Mouse (Mus musculus): ENCODE measurements around the gene Rangrf. TPM values are rescaled to one million over a fixed set of nuclear protein-coding genes. Genes with fewer than 3 reads are reported as not detected.
"Not testable (repeated sequence)": the region's sequence is repeated elsewhere in the genome, so short reads cannot be mapped to it uniquely, and the experiment has no call there.

The Rangrf gene
- 16.1 and 21.8 TPM in 2 replicates for total RNA-seq (2014; fragmentation: Nextera tagmentation)
- 16.2 and 18.4 TPM in 2 replicates for total RNA-seq (2017)
- 7.8 and 8.1 TPM in 2 replicates for polyA plus RNA-seq (2012)

DNA sequence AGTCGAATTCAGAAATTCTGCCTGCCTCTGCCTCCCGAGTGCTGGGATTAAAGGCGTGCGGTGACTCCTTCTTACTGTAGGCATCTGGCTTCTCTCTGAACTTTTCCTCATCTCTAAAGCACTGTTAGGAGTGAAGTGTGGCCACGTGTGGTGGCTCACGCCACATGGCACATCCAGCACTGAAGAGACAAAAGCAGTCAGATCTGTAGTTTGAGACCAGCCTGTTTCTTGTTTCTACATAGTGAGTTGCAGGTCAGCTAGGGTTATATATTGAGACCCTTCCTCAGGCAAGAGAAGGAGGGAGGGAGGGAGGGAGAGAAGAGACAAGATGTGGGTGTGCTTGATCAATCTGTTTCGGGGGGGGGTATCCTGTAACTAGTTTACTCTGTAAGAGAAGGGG lies at the start of gene Rangrf:
Gene Rangrf (minus strand): TSS at position 101 of the 400 bp plus-strand sequence.
- H3K4me1 ChIP-seq (ENCODE audit: insufficient read depth, low read depth, low read length), result peaks cover 35% of the 10 kb centered on the region
- H3K36me3 ChIP-seq (replicated peaks), result peaks cover 16% of the 10 kb centered on the region
- no peak for ATAC-seq (ENCODE audit: extremely low read depth, insufficient number of reproducible peaks, low FRiP score, poor library complexity, severe bottlenecking)
- no peaks in the 10 kb centered on the region for H3K9me3 ChIP-seq (replicated peaks)
- H3K27me3 ChIP-seq (ENCODE audit: insufficient read depth, low read length), result peaks cover 4% of the 10 kb centered on the region
- no peak within 1 kb of the TSS; the same call in 1 of the 2 replicates for H3K4me3 ChIP-seq (ENCODE audit: low read depth, low read length)
- no peak for DNase-seq (ENCODE audit: low spot score)
- no peak for TF ChIP-seq TAL1 (conservative IDR thresholded peaks at IDR 0.05; ENCODE audit: low read depth, low read length)
- TF ChIP-seq GATA2 (IDR thresholded peaks at IDR 0.05; ENCODE audit: borderline replicate concordance, low read depth, low read length), result no peak
- no peak for TF ChIP-seq POLR2AphosphoS5 (IDR thresholded peaks at IDR 0.05; ENCODE audit: insufficient replicate concordance, low read depth, low read length)
- no peak for TF ChIP-seq GATA1 (IDR thresholded peaks at IDR 0.05; ENCODE audit: borderline replicate concordance, low read length)

DNA sequence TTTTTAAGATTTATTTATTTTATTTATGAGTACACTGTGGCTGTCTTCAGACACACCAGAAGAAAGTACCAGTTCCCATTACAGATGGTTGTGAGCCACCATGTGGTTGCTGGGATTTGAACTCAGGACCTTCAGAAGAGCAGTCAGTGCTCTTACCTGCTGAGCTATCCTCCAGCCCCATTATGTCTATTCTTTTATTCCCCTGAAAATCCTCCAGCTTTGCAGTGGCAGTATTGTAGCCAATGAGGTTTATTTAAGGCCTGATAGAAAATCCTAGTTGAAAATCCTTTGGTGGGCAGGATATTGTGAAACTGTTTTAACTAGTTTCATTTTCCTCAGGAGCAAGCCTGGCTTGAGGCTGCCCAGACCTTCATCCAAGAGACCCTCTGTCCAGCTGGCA lies 45.7 kb upstream of the Rangrf start:
- no peaks in the 10 kb centered on the region for H3K9me3 ChIP-seq (replicated peaks)
- peaks cover 19% of the 10 kb centered on the region for H3K4me1 ChIP-seq (ENCODE audit: insufficient read depth, low read depth, low read length)
- DNase-seq (ENCODE audit: low spot score), result no peak
- no peak for TF ChIP-seq TAL1 (conservative IDR thresholded peaks at IDR 0.05; ENCODE audit: low read depth, low read length)
- ATAC-seq (ENCODE audit: extremely low read depth, insufficient number of reproducible peaks, low FRiP score, poor library complexity, severe bottlenecking), result no peak
- no peak overlapping the region for H3K4me3 ChIP-seq (ENCODE audit: low read depth, low read length)
- no peaks in the 10 kb centered on the region for H3K27me3 ChIP-seq (ENCODE audit: insufficient read depth, low read length)
- peaks cover 61% of the 10 kb centered on the region for H3K36me3 ChIP-seq (replicated peaks)

DNA sequence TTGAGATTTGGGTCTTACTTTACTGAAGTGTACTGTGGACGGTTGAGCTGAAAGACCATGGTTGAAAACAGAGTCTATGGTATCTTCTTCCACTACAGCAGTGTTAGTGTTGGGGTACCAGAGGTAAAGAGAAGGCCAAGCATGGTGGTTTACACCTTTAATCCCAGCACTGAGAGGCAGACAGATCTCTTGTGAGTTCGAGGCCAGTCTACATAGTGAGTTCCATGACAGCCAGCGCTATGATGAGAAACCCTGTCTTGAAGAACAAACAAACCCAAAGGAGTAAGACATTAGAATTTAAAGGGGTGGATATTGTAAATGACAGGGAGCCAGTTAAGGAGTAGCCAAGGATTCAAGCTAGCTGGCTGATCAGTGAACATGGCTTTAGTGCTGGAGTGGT lies 41.8 kb upstream of the Rangrf start:
- DNase-seq (ENCODE audit: low spot score) (no peak), ATAC-seq (ENCODE audit: extremely low read depth, insufficient number of reproducible peaks, low FRiP score, poor library complexity, severe bottlenecking) (no peak)
- peaks cover 39% of the 10 kb centered on the region for H3K4me1 ChIP-seq (ENCODE audit: insufficient read depth, low read depth, low read length)
- peaks cover 22% of the 10 kb centered on the region for H3K36me3 ChIP-seq (replicated peaks)
- H3K27me3 ChIP-seq (ENCODE audit: insufficient read depth, low read length), result no peaks in the 10 kb centered on the region
- no peak for TF ChIP-seq TAL1 (conservative IDR thresholded peaks at IDR 0.05; ENCODE audit: low read depth, low read length)
- no peak for TF ChIP-seq GATA2 (IDR thresholded peaks at IDR 0.05; ENCODE audit: borderline replicate concordance, low read depth, low read length)
- TF ChIP-seq POLR2AphosphoS5 (IDR thresholded peaks at IDR 0.05; ENCODE audit: insufficient replicate concordance, low read depth, low read length), result no peak
- TF ChIP-seq GATA1 (IDR thresholded peaks at IDR 0.05; ENCODE audit: borderline replicate concordance, low read length), result no peak
- no peak for TF ChIP-seq CTCF (IDR thresholded peaks at IDR 0.05; ENCODE audit: low read depth, low read length)
- peak overlapping the region; percentile 71 for H3K4me3 ChIP-seq (ENCODE audit: low read depth, low read length)
- no peaks in the 10 kb centered on the region for H3K9me3 ChIP-seq (replicated peaks)

DNA sequence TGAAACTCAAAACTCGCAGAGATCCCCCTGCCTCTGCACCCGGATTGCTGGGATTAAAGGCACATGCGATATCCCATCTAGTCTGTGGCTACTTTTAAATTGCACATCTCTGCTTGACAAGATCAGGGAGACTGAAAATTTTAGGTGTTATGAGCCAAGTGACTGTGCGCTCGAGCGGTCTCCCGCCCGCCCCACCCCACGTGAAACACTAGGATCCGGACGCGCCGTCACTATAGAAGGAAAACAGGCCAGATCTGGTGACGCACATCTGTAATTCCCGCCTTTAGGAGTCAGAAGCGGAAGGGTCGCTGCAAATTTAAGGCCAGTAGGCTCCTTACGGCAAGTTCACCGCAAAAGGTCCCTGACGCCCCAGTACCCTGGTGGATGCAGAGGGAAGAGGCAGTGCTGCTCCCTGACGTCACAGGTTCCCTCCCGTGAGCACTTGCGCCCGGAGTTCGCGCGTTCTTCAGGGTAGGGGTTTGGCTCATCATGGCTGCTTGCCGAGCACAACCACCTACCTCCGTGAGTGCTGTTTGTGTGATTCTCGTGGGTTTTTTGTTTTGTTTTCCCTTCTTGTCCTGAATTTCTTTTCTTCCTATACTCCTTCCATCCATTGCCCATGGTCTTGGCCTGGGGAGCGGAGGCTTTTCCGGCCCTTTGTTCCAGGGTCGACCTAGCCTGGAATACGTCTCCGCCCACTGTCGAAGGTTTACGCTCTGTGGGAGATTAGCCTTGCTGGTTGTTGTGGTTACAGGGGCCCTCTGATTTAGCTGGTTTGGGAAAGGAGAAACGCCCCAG lies 40.9 kb upstream of the Rangrf start, which contains the start of gene Ctc1:
Gene Ctc1 (plus strand): TSS at position 268 of the 798 bp plus-strand sequence.
- peaks cover 13% of the 10 kb centered on the region for H3K36me3 ChIP-seq (replicated peaks)
- H3K4me3 ChIP-seq (ENCODE audit: low read depth, low read length), result peak within 1 kb of the TSS; percentile 71
- H3K9me3 ChIP-seq (replicated peaks), result no peaks in the 10 kb centered on the region
- TF ChIP-seq POLR2AphosphoS5 (IDR thresholded peaks at IDR 0.05; ENCODE audit: insufficient replicate concordance, low read depth, low read length) (no peak), CTCF (IDR thresholded peaks at IDR 0.05; ENCODE audit: low read depth, low read length) (0 out of 2 replicates have a peak, but pooled peaks have one; percentile 22)
- DNase-seq (ENCODE audit: low spot score), result peak; percentile 79
- peaks cover 44% of the 10 kb centered on the region for H3K4me1 ChIP-seq (ENCODE audit: insufficient read depth, low read depth, low read length)
- peak; percentile 89 for ATAC-seq (ENCODE audit: extremely low read depth, insufficient number of reproducible peaks, low FRiP score, poor library complexity, severe bottlenecking)
- H3K27me3 ChIP-seq (ENCODE audit: insufficient read depth, low read length), result no peaks in the 10 kb centered on the region

DNA sequence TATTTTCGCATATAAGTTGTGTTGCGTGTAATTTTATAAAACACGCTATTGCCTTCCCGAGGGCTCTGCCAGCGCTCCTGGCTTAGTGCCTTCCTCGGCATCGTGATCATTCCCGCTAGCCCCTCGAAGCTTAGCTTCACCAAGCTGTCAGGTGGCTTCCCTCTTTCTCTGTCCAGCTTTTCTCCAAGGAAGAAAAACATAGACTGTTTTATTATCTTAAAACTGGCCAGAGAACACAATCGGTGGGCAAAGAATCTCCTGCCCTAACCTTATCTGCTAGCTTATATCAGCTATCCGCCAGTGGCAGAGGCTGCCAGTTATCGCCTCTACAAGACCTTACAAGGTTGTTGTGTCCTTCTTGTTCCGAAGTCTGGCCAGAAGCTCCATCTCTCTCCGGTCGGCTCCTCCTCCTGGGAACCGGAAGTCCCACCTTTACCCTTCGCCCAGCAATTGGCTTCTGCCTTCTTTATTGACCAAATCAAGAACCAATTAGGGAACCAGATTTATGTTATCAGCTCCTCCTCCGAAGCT lies 37.2 kb upstream of the Rangrf start:
- Histone ChIP-seq H3K4me1 (ENCODE audit: insufficient read depth, low read depth, low read length) (peaks cover 43% of the 10 kb centered on the region), H3K27me3 (ENCODE audit: insufficient read depth, low read length) (no peaks in the 10 kb centered on the region), H3K36me3 (replicated peaks) (peaks cover 2% of the 10 kb centered on the region), H3K4me3 (ENCODE audit: low read depth, low read length) (peak overlapping the region; percentile 68), H3K9me3 (replicated peaks) (no peaks in the 10 kb centered on the region)
- ATAC-seq (ENCODE audit: extremely low read depth, insufficient number of reproducible peaks, low FRiP score, poor library complexity, severe bottlenecking) (peak; percentile 47; the same call in 1 of the 2 replicates), DNase-seq (ENCODE audit: low spot score) (peak; percentile 33)
- TF ChIP-seq GATA1 (IDR thresholded peaks at IDR 0.05; ENCODE audit: borderline replicate concordance, low read length) (no peak), GATA2 (IDR thresholded peaks at IDR 0.05; ENCODE audit: borderline replicate concordance, low read depth, low read length) (no peak), POLR2AphosphoS5 (IDR thresholded peaks at IDR 0.05; ENCODE audit: insufficient replicate concordance, low read depth, low read length) (no peak), CTCF (IDR thresholded peaks at IDR 0.05; ENCODE audit: low read depth, low read length) (no peak), TAL1 (conservative IDR thresholded peaks at IDR 0.05; ENCODE audit: low read depth, low read length) (no peak)

DNA sequence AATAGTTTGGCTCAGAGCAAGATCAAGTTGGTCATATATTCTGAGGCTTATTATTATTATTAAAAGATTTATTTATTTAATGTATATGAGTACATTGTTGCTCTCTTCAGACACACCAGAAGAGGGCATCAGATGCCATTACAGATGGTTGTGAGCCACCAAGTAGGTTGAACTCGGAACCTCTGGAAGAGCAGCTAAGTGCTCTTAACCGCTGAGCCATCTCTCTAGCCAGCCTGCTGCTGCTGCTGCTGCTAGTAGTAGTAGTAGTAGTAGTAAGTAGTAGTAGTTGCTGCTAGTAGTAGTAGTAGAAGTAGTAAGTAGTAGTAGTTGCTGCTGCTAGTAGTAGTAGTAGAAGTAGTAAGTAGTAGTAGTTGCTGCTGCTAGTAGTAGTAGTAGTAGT lies 36.5 kb upstream of the Rangrf start:
- not testable (repeated sequence) for H3K27me3 ChIP-seq (ENCODE audit: insufficient read depth, low read length); DNase-seq (ENCODE audit: low spot score); H3K9me3 ChIP-seq (replicated peaks); ATAC-seq (ENCODE audit: extremely low read depth, insufficient number of reproducible peaks, low FRiP score, poor library complexity, severe bottlenecking); H3K36me3 ChIP-seq (replicated peaks)
- H3K4me3 ChIP-seq (ENCODE audit: low read depth, low read length), result peak overlapping the region; percentile 68
- peaks cover 44% of the 10 kb centered on the region for H3K4me1 ChIP-seq (ENCODE audit: insufficient read depth, low read depth, low read length)

Data from G1E (cell line).